Mouse (Mus musculus) heart, embryonic 15.5 days (tissue): Measurements from ENCODE around the gene Pank3. TPM values are rescaled to one million over a fixed set of nuclear protein-coding genes. Genes with fewer than 3 reads are reported as not detected.
A peak's percentile ranks its signal among the peaks of the same experiment; 100 is the strongest.

Experiments used
- microRNA counts: library from miRNA; unstranded; fragments of <30 nt; microRNA quantifications from one replicate; lab custom pipeline; 2016
- microRNA-seq: library from miRNA; unstranded; fragments of <30 nt; microRNA quantifications from one replicate; pipeline ENCODE4, GENCODE M21; 2016
- polyA plus RNA-seq: library from polyadenylated mRNA; unstranded; fragments of >200 nt; fragmentation: Nextera tagmentation; extraction: Ambion mirVana; gene quantifications from 2 replicates; pipeline ENCODE4 v1.2.1, GENCODE M21; 2015

Pank3 gene
- polyA plus RNA-seq, 1 experiment from 2014 or later, result 8.3 TPM

MicroRNAs encoded within 50 kb of the gene (microRNA counts, 519-probe panel; counts per million panel counts)
- 3,824 counts per million, percentile 90 among the panel's probes with 10 or more counts for microRNA mmu-miR-103 (lab: Ali Mortazavi, UCI)

Small RNA genes lying within 50 kb of the gene (microRNA-seq; reads per million reads assigned to microRNA genes)
- gene Mir103-1, result 2.7 reads per million, percentile 9 among the genes with 10 or more reads in this experiment

Other genes with a start within 250 kb of the Pank3 start
- 0.18 TPM in 1 of 2 replicates, not detected in the other for gene Fbll1, start 29.4 kb downstream of the Pank3 start, polyA plus RNA-seq
- gene Rars, start 65.0 kb downstream of the Pank3 start, polyA plus RNA-seq, result 53.4 and 60.2 TPM in 2 replicates
- 1.2 and 3.3 TPM in 2 replicates for gene Wwc1, start 211.0 kb downstream of the Pank3 start, polyA plus RNA-seq